Mouse (Mus musculus) kidney, adult 2 months (tissue): ENCODE measurements around the gene Tmem251. TPM values are rescaled to one million over a fixed set of nuclear protein-coding genes. Genes with fewer than 3 reads are reported as not detected.
A peak's percentile ranks its signal among the peaks of the same experiment; 100 is the strongest.

Source experiments
- DNase-seq: peaks from one replicate; pipeline ENCODE4 v3.0.0; 2021
- H3K27ac ChIP-seq: fragments of 200-500 bp; 2 replicates; pipeline ENCODE4 v1.5.1; 2012; ENCODE audit warnings: low read depth, low read length, control low read depth, inconsistent platforms; ENCODE audit not compliant: insufficient read depth
- H3K27me3 ChIP-seq: fragments of 200-500 bp; replicated peaks from 2 replicates; pipeline ENCODE4 v1.6.1; 2012; ENCODE audit warnings: mild to moderate bottlenecking, moderate library complexity, low read length, inconsistent platforms; ENCODE audit not compliant: control insufficient read depth, insufficient read depth
- H3K36me3 ChIP-seq: fragments of 200-500 bp; 2 replicates; pipeline ENCODE4 v1.6.1; 2012; ENCODE audit warnings: mild to moderate bottlenecking, moderate library complexity, low read length, inconsistent platforms; ENCODE audit not compliant: control insufficient read depth, insufficient read depth
- H3K4me1 ChIP-seq: fragments of 200-500 bp; 2 replicates; pipeline ENCODE4 v1.6.1; 2011; ENCODE audit warnings: low read length; ENCODE audit not compliant: control insufficient read depth, insufficient read depth
- H3K4me3 ChIP-seq: fragments of 200-500 bp; 2 replicates; pipeline ENCODE4 v1.5.1; 2011; ENCODE audit warnings: mild to moderate bottlenecking, low read depth, low read length, control low read depth; ENCODE audit not compliant: insufficient read depth
- CTCF ChIP-seq: fragments of 200-500 bp; conservative IDR thresholded peaks from 2 replicates; pipeline ENCODE4 v1.5.1; 2011; ENCODE audit warnings: low read depth, mild to moderate bottlenecking, control low read depth, low read length, moderate library complexity, mixed read lengths; ENCODE audit not compliant: insufficient read depth, insufficient read length
- POLR2A ChIP-seq: fragments of 200-500 bp; IDR thresholded peaks from one replicate; pipeline ENCODE4 v1.6.1; 2011; ENCODE audit warnings: low read depth, low read length, control low read depth
- WGBS: fragments of 180-500 bp; shearing (Covaris S2); methylation state at CpG from one replicate; pipeline ENCODE4 v1.1.7; 2018; 5-methylcytosine and 5-hydroxymethylcytosine counted together
- polyA plus RNA-seq: library from polyadenylated mRNA; depleted of rRNA; stranded (reverse); fragments of >200 nt; gene quantifications from 2 replicates; pipeline ENCODE4 v1.2.3, GENCODE M21; 2012; rRNA removed

Gene Tmem251
- polyA plus RNA-seq, 1 experiment, result 2.9 TPM

GRCm38 (mm10) chr12:102778151-102778550 is 34.6 kb downstream of the Tmem251 start:
- Histone ChIP-seq H3K4me3 (no peak overlapping the region), H3K4me1 (no peaks in the 10 kb centered on the region), H3K27me3 (no peaks in the 10 kb centered on the region), H3K27ac (no peak overlapping the region), H3K36me3 (no peaks in the 10 kb centered on the region)
- no peak for DNase-seq
- 76% methylated on average over 5 of the region's 5 CpGs for WGBS
- TF ChIP-seq CTCF (no peak), POLR2A (no peak)

- H3K4me3 ChIP-seq, result no peak overlapping the region
- 0 out of 2 replicates have a peak, but pooled peaks have one; percentile 15 for TF ChIP-seq CTCF
- no peak for TF ChIP-seq POLR2A
- H3K4me1 ChIP-seq, result no peaks in the 10 kb centered on the region
- WGBS, result 51% methylated on average over 3 of the region's 3 CpGs
- no peak for DNase-seq
- H3K27ac ChIP-seq, result no peak overlapping the region
- H3K27me3 ChIP-seq, result no peaks in the 10 kb centered on the region
- H3K36me3 ChIP-seq, result no peaks in the 10 kb centered on the region
Observed at GRCm38 (mm10) chr12:102779452-102779851, 35.9 kb downstream of the Tmem251 start.

- WGBS, result 77% methylated on average over 5 of the region's 5 CpGs
- no peak for TF ChIP-seq CTCF
- no peak for TF ChIP-seq POLR2A
- Histone ChIP-seq H3K27me3 (no peaks in the 10 kb centered on the region), H3K27ac (no peak overlapping the region), H3K4me3 (no peak overlapping the region), H3K4me1 (no peaks in the 10 kb centered on the region), H3K36me3 (no peaks in the 10 kb centered on the region; the same call in none of the 2 replicates)
- DNase-seq, result no peak
Observed at GRCm38 (mm10) chr12:102782841-102783240, 39.3 kb downstream of the Tmem251 start.

GRCm38 (mm10) chr12:102784899-102785592 is 41.5 kb downstream of the Tmem251 start:
- H3K36me3 ChIP-seq, result no peaks in the 10 kb centered on the region; the same call in none of the 2 replicates

DNA sequence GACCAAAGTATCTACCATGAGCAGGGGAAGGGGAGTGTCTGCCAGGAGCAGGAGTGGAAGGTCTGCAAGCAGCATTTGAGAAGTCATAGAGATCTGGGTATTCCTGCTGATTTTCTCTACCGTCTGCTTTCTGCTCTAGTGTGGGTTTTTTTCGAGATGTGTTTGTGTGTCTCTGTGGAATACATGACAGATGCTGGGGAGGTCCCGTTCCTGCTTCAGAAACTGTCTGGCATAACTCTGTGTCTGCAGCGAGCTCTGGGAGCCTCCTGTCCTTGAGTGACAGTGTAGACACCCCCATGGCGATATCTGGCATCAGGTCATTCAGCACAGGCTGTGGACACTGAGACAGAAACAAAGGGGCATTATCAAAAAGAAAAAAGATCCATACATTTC is 42.0 kb downstream of the Tmem251 start:
- H3K27me3 ChIP-seq, result no peaks in the 10 kb centered on the region
- DNase-seq, result no peak
- no peak for TF ChIP-seq POLR2A
- no peak for TF ChIP-seq CTCF
- H3K36me3 ChIP-seq, result no peaks in the 10 kb centered on the region; the same call in none of the 2 replicates
- no peak overlapping the region for H3K4me3 ChIP-seq
- no peaks in the 10 kb centered on the region for H3K4me1 ChIP-seq
- no peak overlapping the region for H3K27ac ChIP-seq
- WGBS, result 91% methylated on average over 5 of the region's 5 CpGs

More at GRCm38 (mm10) chr12:102784899-102785592, 41.5 kb downstream of the Tmem251 start:
- H3K4me3 ChIP-seq, result no peak overlapping the region
- H3K27me3 ChIP-seq, result no peaks in the 10 kb centered on the region
- TF ChIP-seq POLR2A (no peak), CTCF (no peak)
- H3K27ac ChIP-seq, result no peak overlapping the region
- WGBS, result 89% methylated on average over 19 of the region's 19 CpGs
- DNase-seq, result no peak
- no peaks in the 10 kb centered on the region for H3K4me1 ChIP-seq

DNA sequence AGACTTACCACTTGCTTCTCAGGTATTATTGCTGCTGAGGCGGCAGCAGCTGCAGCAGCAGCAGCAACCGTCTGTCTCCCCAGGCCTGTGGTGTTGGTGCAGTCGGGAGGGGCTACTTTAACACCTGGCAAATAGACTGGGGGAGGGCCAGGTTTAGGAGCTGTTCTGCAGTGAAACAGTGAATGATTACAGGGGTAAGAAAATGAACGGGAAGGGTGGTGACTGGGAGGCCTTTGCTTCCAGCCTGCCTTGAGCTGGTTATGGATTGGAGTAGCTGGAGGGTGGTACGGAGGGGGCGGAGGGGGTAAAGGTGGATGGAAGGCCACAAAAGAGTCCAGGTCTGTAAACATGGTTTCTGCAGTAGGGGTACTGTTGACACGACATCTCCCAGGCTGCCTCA is 44.4 kb downstream of the Tmem251 start:
- H3K36me3 ChIP-seq, result no peaks in the 10 kb centered on the region; the same call in none of the 2 replicates
- H3K27ac ChIP-seq, result no peak overlapping the region
- WGBS, result 72% methylated on average over 7 of the region's 7 CpGs
- peak; percentile 12 for DNase-seq
- no peak overlapping the region for H3K4me3 ChIP-seq
- no peaks in the 10 kb centered on the region for H3K4me1 ChIP-seq
- no peaks in the 10 kb centered on the region for H3K27me3 ChIP-seq
- TF ChIP-seq POLR2A, result no peak
- no peak for TF ChIP-seq CTCF

Other genes starting within 250 kb of the Tmem251 start
- gene Chga, start 188.8 kb upstream of the Tmem251 start, polyA plus RNA-seq, result 0.31 and 1.2 TPM in 2 replicates
- 27.6 and 29.0 TPM in 2 replicates for gene Itpk1, start 38.8 kb upstream of the Tmem251 start, polyA plus RNA-seq
- 0.49 and 0.74 TPM in 2 replicates for gene Moap1, start 101 bp upstream of the Tmem251 start, polyA plus RNA-seq
- not detected in 2 replicates for gene Gm28051, start 14.0 kb downstream of the Tmem251 start, polyA plus RNA-seq
- gene Gon7, start 14.0 kb downstream of the Tmem251 start, polyA plus RNA-seq, result 9.3 and 10.4 TPM in 2 replicates
- 12.2 and 14.8 TPM in 2 replicates for gene Ubr7, start 14.2 kb downstream of the Tmem251 start, polyA plus RNA-seq
- 2.5 and 3.5 TPM in 2 replicates for gene Gm20604, start 14.9 kb downstream of the Tmem251 start, polyA plus RNA-seq
- 11.9 and 12.2 TPM in 2 replicates for gene Btbd7, start 134.7 kb downstream of the Tmem251 start, polyA plus RNA-seq
- gene Cox8c, start 155.6 kb downstream of the Tmem251 start, polyA plus RNA-seq, result not detected in 2 replicates
- 0.03 and 0.13 TPM in 2 replicates for gene Unc79, start 205.1 kb downstream of the Tmem251 start, polyA plus RNA-seq